Mouse (Mus musculus) C2C12 (cell line): ENCODE data around the gene Fcer2a.

ENCODE experiments used
- CTCF ChIP-seq: IDR thresholded peaks from one replicate; pipeline ENCODE4 v1.5.1; 2011; ENCODE audit not compliant: control insufficient read depth, insufficient read depth, insufficient read length
- FOSL1 ChIP-seq: IDR thresholded peaks from one replicate; pipeline ENCODE4 v1.8.0; 2011; ENCODE audit warnings: mild to moderate bottlenecking, low read length; ENCODE audit not compliant: poor library complexity, insufficient read depth, severe bottlenecking
- MAX ChIP-seq: IDR thresholded peaks from one replicate; pipeline ENCODE4 v1.6.1; 2011; ENCODE audit warnings: mild to moderate bottlenecking, control low read depth
- MYOG ChIP-seq: IDR thresholded peaks from one replicate; pipeline ENCODE4 v1.6.1; 2011; ENCODE audit not compliant: control insufficient read depth, insufficient read length; ENCODE audit errors: extremely low read depth

- TF ChIP-seq CTCF (no peak), MYOG (no peak), FOSL1 (no peak), MAX (no peak)
Observed at GRCm38 (mm10) chr8:3687537-3687936, 6.4 kb downstream of the Fcer2a start.
